15 mouse cellular contexts compared by ENCODE assay signal in genomic region chr15:98988787-98989186, GRCm38 (mm10). TPM values are rescaled to one million over a fixed set of nuclear protein-coding genes. Genes with fewer than 3 reads are reported as not detected.
A peak's percentile ranks its signal among the peaks of the same experiment; 100 is the strongest.
DNase-seq lines count a peak whose midpoint lies in the region; ATAC-seq and TF ChIP-seq lines count a peak whose summit lies in the region.
"Had no signal": no experiment of that assay in that cellular context is flagged by ENCODE, and none has a peak within 500 bp of the region (broad histone marks: within the 10 kb centered on the region; RNA-seq: fewer than 3 reads in every experiment).

No protein-coding gene starts in this region.

- no peaks in the 10 kb centered on the region for H3K9me3 ChIP-seq in E14TG2a.4 (ENCODE audit: low read length)
- no peaks in the 10 kb centered on the region for H3K9me3 ChIP-seq in forebrain, postnatal 0 days (ENCODE audit: low read length)
- H3K9me3 ChIP-seq in midbrain, embryonic 14.5 days (ENCODE audit: control insufficient read depth, low read length), result no peaks in the 10 kb centered on the region
- no peaks in the 10 kb centered on the region for H3K9me3 ChIP-seq in kidney, embryonic 16.5 days (ENCODE audit: low read length)

- TF ChIP-seq CTCF in E14TG2a.4 (conservative IDR thresholded peaks at IDR 0.05; ENCODE audit: low read length), result no peak
- TF ChIP-seq CTCF in forebrain, postnatal 0 days (IDR thresholded peaks at IDR 0.05; ENCODE audit: low read depth), result no peak

- peaks cover 91% of the 10 kb centered on the region for H3K4me1 ChIP-seq in E14TG2a.4 (replicated peaks; ENCODE audit: low read depth, low read length)
- peaks cover 47% of the 10 kb centered on the region for H3K4me1 ChIP-seq in forebrain, postnatal 0 days (ENCODE audit: insufficient read depth)
- peaks cover 67% of the 10 kb centered on the region for H3K4me1 ChIP-seq in midbrain, embryonic 14.5 days (ENCODE audit: control insufficient read depth, insufficient read depth, low read length)
- peaks cover 46% of the 10 kb centered on the region for H3K4me1 ChIP-seq in kidney, embryonic 16.5 days (ENCODE audit: insufficient read depth, low read length)

- H3K4me2 ChIP-seq in forebrain, postnatal 0 days (ENCODE audit: low read depth), result peak overlapping the region; percentile 71
- peak overlapping the region; percentile 98 for H3K4me2 ChIP-seq in midbrain, embryonic 14.5 days (ENCODE audit: low read length)
- H3K4me2 ChIP-seq in kidney, embryonic 16.5 days (replicated peaks; ENCODE audit: low read depth, low read length), result no peak overlapping the region
- H3K4me2 ChIP-seq: heart, embryonic 11.5 days had no signal

- peak overlapping the region; percentile 60 for H3K4me3 ChIP-seq in E14TG2a.4 (replicated peaks; ENCODE audit: low read length)
- H3K4me3 ChIP-seq in forebrain, postnatal 0 days (ENCODE audit: low read depth, low read length), result no peak overlapping the region
- H3K4me3 ChIP-seq in midbrain, embryonic 14.5 days (replicated peaks; ENCODE audit: low read depth, low read length), result 0 out of 2 replicates have a peak overlapping the region, but pooled peaks have one; percentile 4
- H3K4me3 ChIP-seq in kidney, embryonic 16.5 days (ENCODE audit: low read length), result no peak overlapping the region

- no peak for ATAC-seq in forebrain, postnatal 0 days
- no peak for ATAC-seq in midbrain, embryonic 14.5 days (ENCODE audit: low FRiP score, low TSS enrichment)
- no peak for ATAC-seq in kidney, embryonic 16.5 days (ENCODE audit: low FRiP score, low TSS enrichment)
- ATAC-seq: CD4-positive, CD25-positive, alpha-beta regulatory T cell, adult 4 months; intestine, embryonic 16.5 days; liver, postnatal 0 days had no signal

- no peaks in the 10 kb centered on the region for H3K36me3 ChIP-seq in E14TG2a.4 (ENCODE audit: insufficient read depth, low read length)
- H3K36me3 ChIP-seq in forebrain, postnatal 0 days (ENCODE audit: insufficient read depth), result no peaks in the 10 kb centered on the region
- H3K36me3 ChIP-seq in midbrain, embryonic 14.5 days (ENCODE audit: control insufficient read depth, insufficient read depth, low read length), result peaks cover 5% of the 10 kb centered on the region; the same call in 1 of the 2 replicates
- no peaks in the 10 kb centered on the region for H3K36me3 ChIP-seq in kidney, embryonic 16.5 days (ENCODE audit: insufficient read depth, low read length)

- DNase-seq in R1 (ENCODE audit: low read depth, low spot score), result peak; percentile 65
- DNase-seq in forebrain, postnatal 0 days, result no peak
- DNase-seq in midbrain, embryonic 14.5 days, result no peak
- DNase-seq in thymus, postnatal 25 days, result no peak
- DNase-seq in kidney, adult 9 months, result no peak
- no peak for DNase-seq in cerebellum, adult 11-12 months
- DNase-seq: left cerebral cortex, postnatal 4 days; liver, postnatal 0 days; thymus, postnatal 36 days had no signal

- H3K9ac ChIP-seq in forebrain, postnatal 0 days, result 0 out of 2 replicates have a peak overlapping the region, but pooled peaks have one; percentile 73
- peak overlapping the region; percentile 97 for H3K9ac ChIP-seq in midbrain, embryonic 14.5 days (replicated peaks; ENCODE audit: low read length)
- H3K9ac ChIP-seq in kidney, embryonic 16.5 days (replicated peaks; ENCODE audit: low read length), result no peak overlapping the region
- H3K9ac ChIP-seq: liver, postnatal 0 days had no signal

- no peaks in the 10 kb centered on the region for H3K27me3 ChIP-seq in E14TG2a.4 (ENCODE audit: insufficient read depth, low read length)
- no peaks in the 10 kb centered on the region for H3K27me3 ChIP-seq in forebrain, postnatal 0 days (ENCODE audit: insufficient read depth, low read length)
- no peaks in the 10 kb centered on the region for H3K27me3 ChIP-seq in midbrain, embryonic 14.5 days (ENCODE audit: control insufficient read depth, insufficient read depth, low read length)
- no peaks in the 10 kb centered on the region for H3K27me3 ChIP-seq in kidney, embryonic 16.5 days (ENCODE audit: insufficient read depth, low read length)

- WGBS in forebrain, postnatal 0 days, result 60% methylated on average over 3 of the region's 3 CpGs
- WGBS in midbrain, embryonic 14.5 days, result 42% methylated on average over 3 of the region's 3 CpGs
- WGBS in kidney, embryonic 16.5 days, result 72% methylated on average over 3 of the region's 3 CpGs

- H3K27ac ChIP-seq in forebrain, postnatal 0 days (ENCODE audit: low read depth, low read length), result peak overlapping the region; percentile 92
- H3K27ac ChIP-seq in midbrain, embryonic 14.5 days (replicated peaks; ENCODE audit: low read depth, low read length), result peak overlapping the region; percentile 99
- H3K27ac ChIP-seq in kidney, embryonic 16.5 days (ENCODE audit: low read length), result no peak overlapping the region

RNA-seq across cellular contexts. Expression of gene Tuba1a, which starts 35.3 kb away (rescaled TPM):
- total RNA-seq in forebrain, postnatal 0 days (2014; rRNA removed), result 18,820 and 21,160 TPM in 2 replicates
- polyA plus RNA-seq in forebrain, postnatal 0 days (2015; fragmentation: Nextera tagmentation; extraction: Ambion mirVana), result 18,258 and 23,279 TPM in 2 replicates
- polyA plus RNA-seq in midbrain, embryonic 14.5 days (2014; fragmentation: Nextera tagmentation; extraction: Ambion mirVana), result 17,220 and 18,751 TPM in 2 replicates
- polyA plus RNA-seq in kidney, embryonic 16.5 days (2015; fragmentation: Nextera tagmentation; extraction: Ambion mirVana), result 925 and 946 TPM in 2 replicates

RNA-seq across cellular contexts. Expression of gene Gm49450, which starts 35.4 kb away (rescaled TPM):
- 1,610 and 2,499 TPM in 2 replicates for total RNA-seq in forebrain, postnatal 0 days (2014; rRNA removed)
- not detected in 2 replicates for polyA plus RNA-seq in forebrain, postnatal 0 days (2015; fragmentation: Nextera tagmentation; extraction: Ambion mirVana)
- not detected in 2 replicates for polyA plus RNA-seq in midbrain, embryonic 14.5 days (2014; fragmentation: Nextera tagmentation; extraction: Ambion mirVana)
- not detected in 2 replicates for polyA plus RNA-seq in kidney, embryonic 16.5 days (2015; fragmentation: Nextera tagmentation; extraction: Ambion mirVana)
- total RNA-seq: left cerebral cortex, postnatal 4 days; megakaryocyte-erythroid progenitor cell, adult 5-6 weeks had no signal
- polyA plus RNA-seq: CD4-positive, CD25-positive, alpha-beta regulatory T cell, adult 4 months; heart, embryonic 11.5 days; intestine, embryonic 16.5 days; liver, postnatal 0 days had no signal

RNA-seq across cellular contexts. Expression of gene Tuba1c, which starts 40.9 kb away (rescaled TPM):
- 22.1 and 24.9 TPM in 2 replicates for total RNA-seq in forebrain, postnatal 0 days (2014; rRNA removed)
- polyA plus RNA-seq in forebrain, postnatal 0 days (2015; fragmentation: Nextera tagmentation; extraction: Ambion mirVana), result 16.4 and 18.8 TPM in 2 replicates
- 13.5 and 24.8 TPM in 2 replicates for polyA plus RNA-seq in midbrain, embryonic 14.5 days (2014; fragmentation: Nextera tagmentation; extraction: Ambion mirVana)
- 213 and 219 TPM in 2 replicates for polyA plus RNA-seq in kidney, embryonic 16.5 days (2015; fragmentation: Nextera tagmentation; extraction: Ambion mirVana)

RNA-seq across cellular contexts. Expression of gene Tuba1b, which starts 54.4 kb away (rescaled TPM):
- 1,927 and 1,958 TPM in 2 replicates for total RNA-seq in forebrain, postnatal 0 days (2014; rRNA removed)
- 1,265 and 1,341 TPM in 2 replicates for polyA plus RNA-seq in forebrain, postnatal 0 days (2015; fragmentation: Nextera tagmentation; extraction: Ambion mirVana)
- polyA plus RNA-seq in midbrain, embryonic 14.5 days (2014; fragmentation: Nextera tagmentation; extraction: Ambion mirVana), result 1,095 and 1,120 TPM in 2 replicates
- polyA plus RNA-seq in kidney, embryonic 16.5 days (2015; fragmentation: Nextera tagmentation; extraction: Ambion mirVana), result 1,826 and 1,900 TPM in 2 replicates

Comparison
In these comparisons a context has a peak if more than half of its experiments do, and no peak if none do; other contexts are left out.
1. H3K4me3 ChIP-seq: peak in E14TG2a.4 (single experiment) and midbrain, embryonic 14.5 days (single experiment); none in forebrain, postnatal 0 days (single experiment) and kidney, embryonic 16.5 days (single experiment).
2. RNA of gene Tuba1a, which starts 35.3 kb away (polyA plus RNA-seq): 18,258 to 23,279 TPM in forebrain, postnatal 0 days and 17,220 to 18,751 TPM in midbrain, embryonic 14.5 days; 925 to 946 TPM in kidney, embryonic 16.5 days; every median in the first group is over 10 times any median in the second.